Mouse (Mus musculus) kidney, embryonic 15.5 days (tissue): ENCODE measurements around the gene Herc2. TPM values are rescaled to one million over a fixed set of nuclear protein-coding genes. Genes with fewer than 3 reads are reported as not detected.

ENCODE experiments used
- ATAC-seq: fragments of 200-750 bp; cut with Nextera tagmentation; replicated peaks from 2 replicates; pipeline ENCODE4 v1.8.0; 2017; ENCODE audit warnings: moderate TSS enrichment; ENCODE audit not compliant: low FRiP score
- H3K27ac ChIP-seq: fragments of 300-500 bp; sonication (generic); 2 replicates; pipeline ENCODE4 v1.5.1; 2015; ENCODE audit warnings: mild to moderate bottlenecking, inconsistent platforms
- H3K27me3 ChIP-seq: fragments of 300-500 bp; sonication (generic); 2 replicates; pipeline ENCODE4 v1.6.1; 2015; ENCODE audit warnings: inconsistent platforms
- H3K36me3 ChIP-seq: fragments of 300-500 bp; sonication (generic); 2 replicates; pipeline ENCODE4 v1.6.1; 2015; ENCODE audit warnings: inconsistent platforms
- H3K4me1 ChIP-seq: fragments of 300-500 bp; sonication (generic); 2 replicates; pipeline ENCODE4 v1.6.1; 2015; ENCODE audit warnings: inconsistent platforms
- H3K4me2 ChIP-seq: fragments of 300-500 bp; sonication (generic); 2 replicates; pipeline ENCODE4 v1.6.1; 2015; ENCODE audit warnings: moderate library complexity, mild to moderate bottlenecking, inconsistent platforms
- H3K4me3 ChIP-seq: fragments of 300-500 bp; sonication (generic); replicated peaks from 2 replicates; pipeline ENCODE4 v1.5.1; 2015; ENCODE audit warnings: mild to moderate bottlenecking, inconsistent platforms
- H3K9ac ChIP-seq: fragments of 300-500 bp; sonication (generic); 2 replicates; pipeline ENCODE4 v1.6.1; 2015; ENCODE audit warnings: mild to moderate bottlenecking, inconsistent platforms
- H3K9me3 ChIP-seq: fragments of 300-500 bp; sonication (generic); replicated peaks from 2 replicates; pipeline ENCODE4 v1.6.1; 2016; ENCODE audit warnings: inconsistent platforms
- WGBS: fragments of 180-500 bp; shearing (Covaris S2); methylation state at CpG from one replicate; pipeline ENCODE4 v1.1.7; 2015; ENCODE audit warnings: mixed read lengths; 5-methylcytosine and 5-hydroxymethylcytosine counted together
- polyA plus RNA-seq: library from polyadenylated mRNA; unstranded; fragments of >200 nt; fragmentation: Nextera tagmentation; extraction: Ambion mirVana; gene quantifications from 2 replicates; pipeline ENCODE4 v1.2.1, GENCODE M21; 2015

Gene Herc2
- polyA plus RNA-seq, 1 experiment from 2014 or later: 24.3 TPM

DNA sequence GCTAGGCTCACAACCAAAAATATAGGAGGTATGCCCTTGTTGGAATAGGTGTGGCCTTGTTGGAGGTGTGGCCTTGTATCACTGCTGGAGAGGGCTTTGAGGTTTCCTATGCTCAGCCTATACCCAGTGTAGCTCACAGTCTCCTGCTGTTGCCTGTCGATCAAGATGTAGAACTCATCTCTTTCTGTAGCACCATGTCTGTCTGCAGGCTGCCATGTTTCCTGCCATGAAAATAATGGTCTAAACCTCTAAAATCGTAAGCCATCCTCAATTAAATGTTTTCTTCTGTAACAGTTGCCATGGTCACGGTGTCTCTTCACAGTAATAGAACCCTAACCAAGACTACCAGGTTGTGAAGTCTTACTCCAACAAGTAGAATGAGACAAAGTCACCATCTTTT, 26.4 kb upstream of the Herc2 start:
- Histone ChIP-seq H3K9me3 (no peaks in the 10 kb centered on the region), H3K4me2 (no peak overlapping the region), H3K27me3 (no peaks in the 10 kb centered on the region), H3K4me3 (no peak overlapping the region), H3K9ac (no peak overlapping the region), H3K36me3 (no peaks in the 10 kb centered on the region), H3K27ac (no peak overlapping the region), H3K4me1 (peaks cover 7% of the 10 kb centered on the region; the same call in 1 of the 2 replicates)
- no peak for ATAC-seq
- 90% methylated on average over 3 of the region's 3 CpGs for WGBS

DNA sequence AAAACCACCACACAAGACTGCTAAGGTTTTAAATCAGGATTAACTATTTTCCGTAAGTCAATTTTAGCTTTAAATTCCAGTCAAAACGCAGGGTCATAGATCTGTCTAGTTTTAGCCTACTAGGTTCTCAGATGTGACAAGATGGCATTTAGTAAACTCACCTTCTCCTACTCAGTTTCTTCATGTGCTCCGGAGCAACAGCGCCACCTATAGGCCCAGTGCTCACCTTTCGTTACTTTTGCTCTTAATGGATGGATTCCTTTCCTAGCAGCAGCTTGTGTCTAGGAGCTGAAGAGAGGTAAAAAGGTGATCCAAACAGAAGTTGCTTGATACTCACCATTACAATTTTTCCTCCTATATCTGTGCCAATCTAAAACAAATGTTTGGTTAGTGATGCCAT, 7.6 kb upstream of the Herc2 start:
- Histone ChIP-seq H3K27ac (no peak overlapping the region), H3K27me3 (no peaks in the 10 kb centered on the region), H3K4me3 (no peak overlapping the region), H3K9ac (no peak overlapping the region), H3K36me3 (no peaks in the 10 kb centered on the region), H3K4me2 (no peak overlapping the region), H3K9me3 (no peaks in the 10 kb centered on the region), H3K4me1 (no peaks in the 10 kb centered on the region)
- 13% methylated on average over 5 of the region's 5 CpGs for WGBS
- no peak for ATAC-seq

DNA sequence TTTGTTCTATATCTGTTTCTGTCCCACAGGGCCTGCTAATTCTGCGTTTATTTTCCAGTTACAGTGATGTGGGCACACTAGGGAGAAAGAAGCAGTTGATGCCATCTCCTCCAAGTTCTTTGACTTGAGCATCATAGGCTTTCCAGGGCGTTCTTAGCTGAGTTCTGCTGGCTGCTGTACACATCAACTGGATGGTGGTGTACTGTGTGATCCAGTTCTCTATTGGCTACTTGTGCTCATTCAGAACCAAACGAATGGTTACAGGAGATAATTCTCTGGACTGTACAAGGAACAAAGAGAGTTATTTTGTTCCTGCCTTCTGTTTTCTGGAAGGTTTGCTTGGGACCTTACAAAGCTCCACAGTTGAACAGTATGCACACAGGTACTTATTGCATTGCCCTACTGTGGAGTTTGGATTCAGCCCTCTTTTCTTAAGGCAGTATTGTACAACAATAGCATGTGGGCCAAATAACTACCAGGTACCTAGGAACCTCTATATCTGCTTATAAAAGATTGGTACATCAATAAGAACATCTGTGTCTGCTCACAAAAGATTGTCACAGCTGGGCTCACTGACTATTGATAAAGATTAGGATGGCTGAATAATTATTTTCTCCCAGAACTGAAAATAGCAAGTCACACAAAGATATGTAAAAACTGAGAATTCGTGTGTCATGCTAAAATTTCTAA, 6.3 kb upstream of the Herc2 start:
- no peaks in the 10 kb centered on the region for H3K27me3 ChIP-seq
- no peaks in the 10 kb centered on the region for H3K9me3 ChIP-seq
- H3K27ac ChIP-seq: no peak overlapping the region
- no peak for ATAC-seq
- H3K4me3 ChIP-seq: no peak overlapping the region
- no peaks in the 10 kb centered on the region for H3K36me3 ChIP-seq
- H3K9ac ChIP-seq: no peak overlapping the region
- no peak overlapping the region for H3K4me2 ChIP-seq
- WGBS: 72% methylated on average over 4 of the region's 4 CpGs
- no peaks in the 10 kb centered on the region for H3K4me1 ChIP-seq

DNA sequence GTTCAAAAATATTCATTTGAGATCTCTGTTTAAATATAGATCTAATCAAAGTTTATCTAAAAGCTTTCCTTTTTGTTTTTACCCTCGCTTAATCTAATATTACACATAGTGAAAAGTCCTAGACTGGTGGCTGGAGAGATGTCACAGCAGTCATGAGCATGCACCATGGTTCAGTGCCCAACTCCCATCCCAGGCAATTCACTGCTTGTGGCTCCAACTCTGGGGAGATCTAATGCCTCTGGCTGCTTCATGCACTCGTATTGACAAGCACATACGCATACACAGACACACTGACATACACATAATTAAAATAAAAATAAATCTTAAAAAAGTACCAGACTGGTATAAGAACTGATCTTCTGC, 5.7 kb upstream of the Herc2 start:
- Histone ChIP-seq H3K4me3 (no peak overlapping the region), H3K27me3 (no peaks in the 10 kb centered on the region), H3K9me3 (no peaks in the 10 kb centered on the region), H3K4me2 (no peak overlapping the region), H3K27ac (no peak overlapping the region), H3K36me3 (no peaks in the 10 kb centered on the region), H3K9ac (no peak overlapping the region), H3K4me1 (0 out of 2 replicates have a peak, but pooled peaks cover 2% of the 10 kb centered on the region)
- 86% methylated on average over 3 of the region's 3 CpGs for WGBS
- no peak for ATAC-seq

DNA sequence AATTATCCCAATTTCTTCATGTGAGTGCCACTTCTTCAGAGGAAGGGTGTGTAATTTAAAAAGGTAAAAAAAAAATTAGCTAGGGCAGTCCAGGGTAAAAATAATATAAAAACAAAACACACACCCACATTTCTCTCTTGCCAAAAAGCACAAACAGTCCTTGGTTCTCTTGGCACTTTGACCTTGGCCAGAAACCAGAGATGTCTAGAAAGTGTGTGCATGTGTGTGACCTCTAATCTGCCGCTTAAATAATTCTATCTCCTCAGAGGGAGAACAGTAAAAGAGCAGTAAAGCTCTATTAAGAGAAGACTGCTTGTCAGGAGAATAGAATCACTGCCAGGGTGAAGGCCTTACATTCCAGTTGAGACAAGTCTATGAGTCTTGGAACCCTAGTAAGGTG, 2.8 kb upstream of the Herc2 start:
- Histone ChIP-seq H3K27ac (no peak overlapping the region), H3K27me3 (no peaks in the 10 kb centered on the region), H3K9me3 (no peaks in the 10 kb centered on the region), H3K4me2 (no peak overlapping the region), H3K4me1 (peaks cover 11% of the 10 kb centered on the region), H3K4me3 (no peak overlapping the region), H3K9ac (no peak overlapping the region), H3K36me3 (no peaks in the 10 kb centered on the region)
- ATAC-seq: no peak
- WGBS: 70% methylated on average over 1 of the region's 1 CpGs

DNA sequence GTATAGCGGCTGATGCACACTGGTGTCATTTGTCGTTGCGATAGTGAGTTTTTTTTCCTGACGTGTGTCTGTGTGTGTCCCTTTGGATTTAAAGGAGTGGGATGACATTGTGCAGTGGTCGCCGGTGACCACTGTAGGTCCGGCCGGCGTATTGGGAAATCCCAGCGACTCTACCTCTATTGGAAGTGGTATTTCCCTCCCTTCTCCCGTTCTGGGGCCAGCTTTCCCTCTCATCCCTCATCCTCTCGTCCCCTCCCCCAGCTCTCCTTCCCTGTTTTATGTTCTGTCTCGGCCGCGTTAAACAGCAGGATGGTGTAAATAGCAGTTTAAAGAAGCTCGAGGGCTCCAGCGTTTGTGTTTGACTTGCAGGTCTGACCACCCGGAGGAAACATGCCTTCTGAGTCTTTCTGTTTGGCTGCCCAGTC, 503 bp downstream of the Herc2 start:
- H3K27ac ChIP-seq: peak overlapping the region; percentile 94
- ATAC-seq: peak; percentile 48
- peak overlapping the region; percentile 75 for H3K9ac ChIP-seq
- no peaks in the 10 kb centered on the region for H3K9me3 ChIP-seq
- H3K36me3 ChIP-seq: no peaks in the 10 kb centered on the region
- peaks cover 14% of the 10 kb centered on the region for H3K4me1 ChIP-seq
- no peaks in the 10 kb centered on the region for H3K27me3 ChIP-seq
- WGBS: under 1% methylated on average over 18 of the region's 18 CpGs
- H3K4me2 ChIP-seq: peak overlapping the region; percentile 69
- peak overlapping the region; percentile 90 for H3K4me3 ChIP-seq

DNA sequence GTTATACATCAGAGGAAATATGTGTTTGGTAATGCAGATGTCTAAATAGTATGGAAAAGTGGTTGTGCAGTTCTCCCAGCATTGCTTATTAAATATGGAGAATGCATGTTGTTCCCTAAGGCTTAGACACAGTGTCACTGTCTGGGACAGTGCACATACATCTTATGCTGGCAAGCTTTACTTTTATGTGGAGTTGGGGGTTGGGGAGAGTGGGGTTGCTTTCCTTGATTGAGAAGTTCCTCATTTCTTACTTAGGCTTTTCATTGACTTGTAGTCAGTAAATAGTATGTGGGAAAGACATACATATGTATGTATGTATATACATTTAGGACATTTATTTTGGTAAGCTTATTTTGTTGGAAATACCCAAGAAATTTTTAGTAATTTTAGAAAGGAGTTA, 3.0 kb downstream of the Herc2 start:
- ATAC-seq: no peak
- Histone ChIP-seq H3K4me1 (peaks cover 14% of the 10 kb centered on the region), H3K36me3 (peaks cover 15% of the 10 kb centered on the region), H3K9ac (no peak overlapping the region), H3K4me3 (no peak overlapping the region), H3K27ac (no peak overlapping the region), H3K9me3 (no peaks in the 10 kb centered on the region), H3K4me2 (no peak overlapping the region), H3K27me3 (no peaks in the 10 kb centered on the region)

DNA sequence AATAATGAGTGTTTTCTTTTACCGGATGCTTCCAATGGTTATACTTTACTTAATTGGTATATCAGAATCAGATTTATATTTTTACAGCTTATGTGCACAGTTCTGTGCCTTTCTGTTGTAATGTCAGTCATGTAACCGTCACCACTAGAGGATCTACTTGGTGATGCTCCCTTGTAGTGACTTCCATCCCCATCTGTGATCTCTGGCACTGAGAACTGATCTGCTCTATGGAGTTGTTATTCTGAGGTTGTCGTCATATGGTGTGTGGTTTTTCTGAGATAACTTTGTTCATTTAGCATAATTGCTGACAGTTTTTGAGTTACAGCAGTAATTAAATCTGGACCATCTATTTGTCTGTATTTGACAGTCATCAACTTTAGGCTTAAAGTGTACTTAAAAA, 5.3 kb downstream of the Herc2 start:
- Histone ChIP-seq H3K27ac (no peak overlapping the region), H3K9ac (no peak overlapping the region), H3K36me3 (peaks cover 15% of the 10 kb centered on the region), H3K4me1 (peaks cover 12% of the 10 kb centered on the region), H3K4me2 (no peak overlapping the region), H3K4me3 (no peak overlapping the region), H3K9me3 (no peaks in the 10 kb centered on the region), H3K27me3 (no peaks in the 10 kb centered on the region)
- 90% methylated on average over 3 of the region's 3 CpGs for WGBS
- no peak for ATAC-seq

DNA sequence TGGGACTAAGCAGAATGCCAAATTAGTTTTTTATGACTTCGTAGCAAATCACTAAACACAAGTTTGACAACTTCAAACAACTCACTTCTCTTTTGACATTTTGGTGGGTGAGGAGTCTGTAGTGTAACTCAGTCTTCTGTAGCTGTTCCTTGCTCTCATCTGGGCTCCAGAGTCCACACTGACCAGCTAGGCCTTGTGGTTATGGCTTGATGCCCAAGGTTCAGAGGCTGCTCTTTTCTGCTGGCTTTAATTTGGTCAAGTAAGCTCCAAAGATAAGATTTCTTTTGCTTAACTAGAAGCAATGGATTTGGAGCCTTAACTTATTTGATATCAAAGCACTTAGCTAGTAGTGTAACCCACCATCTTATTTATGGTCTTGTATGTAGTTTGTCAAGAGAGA, 14.9 kb downstream of the Herc2 start:
- WGBS: 89% methylated on average over 1 of the region's 1 CpGs
- Histone ChIP-seq H3K4me3 (no peak overlapping the region), H3K27me3 (no peaks in the 10 kb centered on the region), H3K27ac (no peak overlapping the region), H3K4me2 (no peak overlapping the region), H3K36me3 (peaks cover 22% of the 10 kb centered on the region), H3K9ac (no peak overlapping the region), H3K4me1 (no peaks in the 10 kb centered on the region), H3K9me3 (no peaks in the 10 kb centered on the region)
- ATAC-seq: no peak

DNA sequence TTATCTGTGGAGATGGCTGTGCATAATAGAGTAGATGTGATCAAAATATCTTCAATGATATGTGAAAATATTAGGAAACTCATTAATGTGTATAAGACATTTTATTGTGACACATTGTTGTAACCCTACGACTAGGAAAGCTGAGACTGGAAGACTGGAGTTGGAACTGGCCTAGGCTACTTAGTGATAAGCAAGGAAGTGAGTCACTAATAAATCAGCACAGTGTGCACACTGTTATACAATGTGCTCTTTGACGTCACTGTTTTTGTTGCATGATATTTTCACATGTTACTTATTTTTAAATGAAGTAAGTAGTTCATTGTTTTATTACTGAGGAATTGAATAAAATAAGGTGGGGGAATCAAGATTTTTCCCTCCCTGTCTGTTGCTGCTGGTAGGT, 16.1 kb downstream of the Herc2 start:
- Histone ChIP-seq H3K4me3 (no peak overlapping the region), H3K4me2 (no peak overlapping the region), H3K27me3 (no peaks in the 10 kb centered on the region), H3K36me3 (peaks cover 20% of the 10 kb centered on the region), H3K9me3 (no peaks in the 10 kb centered on the region), H3K4me1 (no peaks in the 10 kb centered on the region), H3K27ac (no peak overlapping the region), H3K9ac (no peak overlapping the region)
- 66% methylated on average over 2 of the region's 2 CpGs for WGBS
- ATAC-seq: no peak

DNA sequence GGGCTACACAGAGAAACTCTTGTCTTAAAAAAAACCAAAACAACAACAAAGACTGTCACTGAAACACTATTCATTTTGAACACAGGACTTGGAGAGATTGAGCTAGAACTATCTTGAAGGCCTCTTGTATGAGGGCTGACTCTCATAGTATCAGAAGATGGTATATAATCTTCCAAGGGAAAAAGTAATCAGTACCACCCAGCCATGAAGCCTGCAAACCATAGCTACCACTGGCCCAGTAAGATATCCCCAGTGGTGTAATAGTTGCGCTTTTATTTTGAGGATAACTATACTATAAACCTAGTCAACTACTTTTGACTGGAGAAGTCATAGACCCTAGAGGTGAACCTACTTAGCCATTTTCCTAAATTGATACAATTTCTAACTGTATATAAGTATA, 16.6 kb downstream of the Herc2 start:
- Histone ChIP-seq H3K27ac (no peak overlapping the region), H3K9ac (no peak overlapping the region), H3K4me1 (no peaks in the 10 kb centered on the region), H3K27me3 (no peaks in the 10 kb centered on the region), H3K4me3 (no peak overlapping the region), H3K9me3 (no peaks in the 10 kb centered on the region), H3K36me3 (peaks cover 18% of the 10 kb centered on the region), H3K4me2 (no peak overlapping the region)
- WGBS: 100% methylated on average over 1 of the region's 1 CpGs
- no peak for ATAC-seq

DNA sequence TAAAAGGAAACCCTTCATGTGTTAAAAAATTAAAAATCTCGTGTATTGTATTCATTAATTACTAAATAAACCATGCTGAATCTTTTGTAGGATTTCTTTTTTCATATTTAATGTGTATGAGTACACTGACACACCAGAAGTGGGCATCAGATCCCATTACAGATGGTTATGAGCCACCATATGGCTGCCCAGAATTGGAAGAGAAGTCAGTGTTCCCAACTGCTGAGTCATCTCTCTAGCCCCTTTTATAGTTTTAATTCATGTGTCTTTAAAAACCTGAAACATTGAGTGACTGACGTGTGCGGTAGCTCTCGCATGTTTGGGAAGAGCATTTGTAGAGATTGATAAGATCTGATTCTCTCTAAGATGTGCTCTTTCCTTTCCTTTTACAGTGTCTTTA, 21.7 kb downstream of the Herc2 start:
- Histone ChIP-seq H3K9ac (no peak overlapping the region), H3K4me2 (no peak overlapping the region), H3K9me3 (no peaks in the 10 kb centered on the region), H3K27ac (no peak overlapping the region), H3K4me3 (no peak overlapping the region), H3K36me3 (peaks cover 30% of the 10 kb centered on the region), H3K27me3 (no peaks in the 10 kb centered on the region), H3K4me1 (no peaks in the 10 kb centered on the region)
- 95% methylated on average over 4 of the region's 4 CpGs for WGBS
- no peak for ATAC-seq

DNA sequence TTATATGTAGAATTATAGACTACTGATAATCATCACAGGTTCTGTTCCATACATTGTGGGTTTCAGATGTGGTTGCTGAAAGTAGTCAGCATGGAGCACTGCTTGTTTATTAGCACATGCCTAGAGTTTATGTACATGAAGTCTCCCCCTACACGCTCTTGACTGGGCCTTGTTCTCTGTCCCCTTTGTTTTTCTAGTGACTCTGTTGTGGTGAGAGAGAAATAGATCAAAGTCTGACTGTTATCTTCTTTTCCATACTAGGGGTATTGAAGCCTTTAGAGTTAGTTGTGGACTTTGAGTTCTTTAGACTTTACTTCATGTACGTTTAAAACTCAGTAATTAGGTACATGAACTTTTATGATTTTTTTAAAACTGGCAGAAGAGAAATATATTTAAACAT, 33.0 kb downstream of the Herc2 start:
- no peak for ATAC-seq
- 78% methylated on average over 2 of the region's 2 CpGs for WGBS
- no peak overlapping the region for H3K4me2 ChIP-seq

More for the DNA sequence above, 33.0 kb downstream of the Herc2 start:
- Histone ChIP-seq H3K4me1 (no peaks in the 10 kb centered on the region), H3K27me3 (no peaks in the 10 kb centered on the region), H3K36me3 (peaks cover 32% of the 10 kb centered on the region), H3K27ac (no peak overlapping the region), H3K9ac (no peak overlapping the region), H3K9me3 (no peaks in the 10 kb centered on the region), H3K4me3 (no peak overlapping the region)
